Mouse (Mus musculus) limb, embryonic 15.5 days (tissue): ENCODE measurements around the gene Tdrd7. TPM values are rescaled to one million over a fixed set of nuclear protein-coding genes. Genes with fewer than 3 reads are reported as not detected.

ENCODE experiments used
- ATAC-seq: fragments of 200-750 bp; cut with Nextera tagmentation; 2 replicates; pipeline ENCODE4 v1.8.0; 2017; ENCODE audit warnings: low read depth, moderate TSS enrichment; ENCODE audit not compliant: insufficient number of reproducible peaks, low FRiP score, low TSS enrichment
- H3K27ac ChIP-seq: fragments of 300-500 bp; sonication (generic); 2 replicates; pipeline ENCODE4 v1.5.1; 2015; ENCODE audit warnings: moderate library complexity, mild to moderate bottlenecking, inconsistent platforms
- H3K27me3 ChIP-seq: fragments of 300-500 bp; sonication (generic); 2 replicates; pipeline ENCODE4 v1.6.1; 2015; ENCODE audit warnings: inconsistent platforms
- H3K36me3 ChIP-seq: fragments of 300-500 bp; sonication (generic); 2 replicates; pipeline ENCODE4 v1.6.1; 2015; ENCODE audit warnings: inconsistent platforms
- H3K4me1 ChIP-seq: fragments of 300-500 bp; sonication (generic); 2 replicates; pipeline ENCODE4 v1.6.1; 2015; ENCODE audit warnings: inconsistent platforms
- H3K4me2 ChIP-seq: fragments of 300-500 bp; sonication (generic); 2 replicates; pipeline ENCODE4 v1.6.1; 2015; ENCODE audit warnings: mild to moderate bottlenecking, inconsistent platforms
- H3K4me3 ChIP-seq: fragments of 300-500 bp; sonication (generic); 2 replicates; pipeline ENCODE4 v1.5.1; 2015; ENCODE audit warnings: mild to moderate bottlenecking, inconsistent platforms
- H3K9ac ChIP-seq: fragments of 300-500 bp; sonication (generic); 2 replicates; pipeline ENCODE4 v1.6.1; 2015; ENCODE audit warnings: inconsistent platforms
- H3K9me3 ChIP-seq: fragments of 300-500 bp; sonication (generic); 2 replicates; pipeline ENCODE4 v1.6.1; 2016; ENCODE audit warnings: inconsistent platforms
- WGBS: fragments of 180-500 bp; shearing (Covaris S2); methylation state at CpG from one replicate; pipeline ENCODE4 v1.1.7; 2015; 5-methylcytosine and 5-hydroxymethylcytosine counted together
- polyA plus RNA-seq: library from polyadenylated mRNA; unstranded; fragments of >200 nt; fragmentation: Nextera tagmentation; extraction: Ambion mirVana; gene quantifications from 2 replicates; pipeline ENCODE4 v1.2.1, GENCODE M21; 2015

The Tdrd7 gene
- polyA plus RNA-seq, 1 experiment from 2014 or later, result 13.2 TPM

DNA sequence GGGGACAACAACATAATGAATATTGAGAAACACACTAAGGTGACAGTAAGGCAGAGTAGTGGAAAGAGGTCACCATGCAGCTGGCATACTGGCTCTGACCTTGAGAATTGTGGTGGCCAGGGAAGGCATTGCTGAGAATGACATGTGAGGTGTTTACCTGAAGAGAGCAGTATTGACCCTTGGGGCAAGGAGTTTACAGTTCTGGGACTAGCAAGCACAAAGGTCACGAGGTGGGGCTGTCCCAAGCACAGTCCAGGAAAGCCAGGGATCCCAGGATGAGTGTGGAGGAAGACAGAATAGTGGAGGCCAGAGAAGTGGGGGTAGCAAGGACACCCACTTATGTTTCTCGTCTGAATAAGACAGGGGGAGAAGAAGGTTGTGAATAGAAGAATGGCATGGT lies 14.8 kb downstream of the Tdrd7 start:
- Histone ChIP-seq H3K4me3 (no peak overlapping the region), H3K9me3 (no peaks in the 10 kb centered on the region), H3K36me3 (no peaks in the 10 kb centered on the region), H3K4me2 (no peak overlapping the region), H3K9ac (no peak overlapping the region), H3K4me1 (no peaks in the 10 kb centered on the region), H3K27me3 (peaks cover 4% of the 10 kb centered on the region; the same call in 1 of the 2 replicates), H3K27ac (no peak overlapping the region)
- ATAC-seq, result no peak
- 47% methylated on average over 2 of the region's 2 CpGs for WGBS

DNA sequence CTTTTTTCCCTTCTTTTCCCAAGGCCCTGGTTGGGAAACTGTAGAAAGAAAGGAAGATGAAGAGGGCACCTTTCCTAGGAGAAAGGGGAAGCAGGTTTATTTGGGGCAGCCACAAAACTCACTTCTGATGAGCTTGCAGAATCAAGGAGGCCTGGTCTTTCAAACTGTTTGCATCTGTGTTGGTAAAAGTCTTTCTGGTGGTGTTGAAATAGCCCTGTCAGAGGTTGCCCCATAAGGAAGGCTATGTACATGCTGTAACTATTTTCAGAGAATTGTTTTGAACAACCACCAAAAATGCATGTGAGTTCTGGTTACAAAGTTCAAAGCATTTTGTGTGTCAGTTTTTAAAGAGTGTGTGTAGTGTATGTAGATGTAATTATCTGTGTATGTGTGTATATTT lies 15.9 kb downstream of the Tdrd7 start:
- H3K4me1 ChIP-seq, result no peaks in the 10 kb centered on the region
- no peaks in the 10 kb centered on the region for H3K9me3 ChIP-seq
- H3K4me2 ChIP-seq, result no peak overlapping the region
- no peak overlapping the region for H3K4me3 ChIP-seq
- ATAC-seq, result no peak
- H3K27ac ChIP-seq, result no peak overlapping the region
- peaks cover 4% of the 10 kb centered on the region; the same call in 1 of the 2 replicates for H3K27me3 ChIP-seq
- no peaks in the 10 kb centered on the region for H3K36me3 ChIP-seq
- H3K9ac ChIP-seq, result no peak overlapping the region

DNA sequence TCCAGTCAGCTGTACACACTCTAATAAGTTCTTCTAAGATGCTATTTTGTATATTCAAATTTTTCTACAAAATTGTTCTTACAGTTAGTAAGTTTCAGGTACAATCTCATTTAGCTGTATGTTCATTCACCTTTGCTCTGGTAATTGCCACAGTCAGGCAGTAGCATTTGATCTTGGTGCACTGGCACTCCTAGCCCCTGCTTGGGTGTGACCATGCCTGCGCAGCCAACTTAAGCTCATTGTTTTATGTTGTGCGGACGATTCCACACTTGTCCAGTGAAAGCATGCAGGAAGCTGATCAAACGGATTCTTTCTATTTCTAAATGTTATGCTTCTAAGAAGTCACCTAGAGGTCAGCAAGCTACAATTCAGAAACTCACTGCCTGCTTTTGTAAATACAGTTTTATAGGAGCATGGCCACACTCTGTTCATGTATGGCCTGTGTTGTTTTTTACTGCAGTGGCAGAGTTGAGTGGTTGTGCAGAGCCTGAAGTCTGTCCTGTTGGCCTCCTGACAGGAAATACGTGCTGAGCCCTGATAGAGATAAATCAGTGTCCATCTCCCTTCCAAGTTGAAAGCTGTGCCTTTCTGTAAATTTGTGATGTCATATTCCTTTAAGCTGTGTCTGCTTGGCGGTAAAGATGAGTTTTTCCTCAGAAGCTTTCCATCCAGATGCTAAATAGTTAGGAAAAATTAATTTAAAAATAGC lies 25.4 kb downstream of the Tdrd7 start:
- no peaks in the 10 kb centered on the region for H3K27me3 ChIP-seq
- no peak overlapping the region for H3K27ac ChIP-seq
- no peak overlapping the region for H3K4me2 ChIP-seq
- 0 out of 2 replicates have a peak, but pooled peaks cover 2% of the 10 kb centered on the region for H3K36me3 ChIP-seq
- no peaks in the 10 kb centered on the region for H3K9me3 ChIP-seq
- WGBS, result 51% methylated on average over 6 of the region's 6 CpGs
- ATAC-seq, result no peak
- no peak overlapping the region for H3K9ac ChIP-seq
- H3K4me1 ChIP-seq, result 0 out of 2 replicates have a peak, but pooled peaks cover 4% of the 10 kb centered on the region
- no peak overlapping the region for H3K4me3 ChIP-seq

DNA sequence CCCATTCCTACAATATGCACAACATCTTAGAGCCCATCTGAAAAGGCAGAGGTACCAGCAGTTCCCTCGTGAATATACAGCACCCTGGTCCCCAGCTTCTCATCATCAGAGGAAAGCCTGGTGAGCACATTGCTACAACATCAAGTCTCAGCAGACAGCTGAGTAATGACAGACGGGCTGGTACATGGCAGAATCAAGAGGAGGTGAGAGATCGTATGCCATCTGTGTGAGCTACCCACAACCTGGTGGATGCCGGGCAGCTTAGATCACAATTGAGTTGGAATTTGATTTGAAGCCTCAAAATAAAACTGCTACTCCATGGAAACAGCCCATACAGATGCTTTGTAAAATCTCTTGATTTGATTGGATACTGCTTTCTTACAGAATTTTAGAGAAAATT lies 33.4 kb downstream of the Tdrd7 start:
- no peak overlapping the region for H3K9ac ChIP-seq
- no peak overlapping the region for H3K4me2 ChIP-seq
- no peak overlapping the region for H3K4me3 ChIP-seq
- H3K9me3 ChIP-seq, result no peaks in the 10 kb centered on the region
- WGBS, result 78% methylated on average over 4 of the region's 4 CpGs
- H3K36me3 ChIP-seq, result no peaks in the 10 kb centered on the region
- 0 out of 2 replicates have a peak, but pooled peaks cover 2% of the 10 kb centered on the region for H3K4me1 ChIP-seq
- ATAC-seq, result no peak
- H3K27ac ChIP-seq, result no peak overlapping the region
- no peaks in the 10 kb centered on the region for H3K27me3 ChIP-seq

DNA sequence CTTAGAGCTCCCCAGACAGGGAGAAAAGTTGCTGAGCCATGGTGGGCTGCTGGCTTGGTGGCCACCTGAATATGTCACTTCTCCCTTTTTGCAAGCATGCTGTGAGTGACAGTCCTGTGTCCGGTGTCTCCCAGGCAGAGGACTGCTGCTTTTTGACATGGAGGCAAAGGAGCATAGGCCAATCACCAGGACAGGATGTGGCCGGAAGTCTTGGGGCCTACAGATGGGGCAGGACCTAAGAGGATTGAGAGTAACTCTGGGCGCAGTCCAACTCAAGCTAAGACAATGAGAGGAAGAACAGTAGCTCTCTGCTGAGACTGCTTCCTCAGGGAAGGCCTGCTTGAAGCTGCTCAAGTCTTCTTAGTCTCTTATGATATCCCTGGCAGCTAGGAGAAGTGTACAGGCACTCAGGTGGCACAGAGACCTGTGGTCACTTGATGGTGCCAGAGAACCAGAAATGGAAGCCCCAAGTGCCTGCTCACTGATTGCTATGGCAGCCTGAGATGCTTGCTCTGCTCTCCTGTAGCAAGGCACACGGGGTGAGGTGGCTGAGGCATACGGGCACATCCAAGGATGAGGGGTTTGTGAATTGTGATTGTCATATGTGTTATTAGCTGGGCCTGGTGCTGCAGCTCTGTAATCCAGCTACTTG lies 43.1 kb downstream of the Tdrd7 start:
- Histone ChIP-seq H3K27ac (no peak overlapping the region), H3K4me3 (no peak overlapping the region), H3K36me3 (peaks cover 16% of the 10 kb centered on the region; the same call in 1 of the 2 replicates), H3K4me1 (no peaks in the 10 kb centered on the region), H3K9ac (no peak overlapping the region), H3K9me3 (no peaks in the 10 kb centered on the region), H3K27me3 (no peaks in the 10 kb centered on the region), H3K4me2 (no peak overlapping the region)
- no peak for ATAC-seq
- WGBS, result 81% methylated on average over 5 of the region's 5 CpGs

DNA sequence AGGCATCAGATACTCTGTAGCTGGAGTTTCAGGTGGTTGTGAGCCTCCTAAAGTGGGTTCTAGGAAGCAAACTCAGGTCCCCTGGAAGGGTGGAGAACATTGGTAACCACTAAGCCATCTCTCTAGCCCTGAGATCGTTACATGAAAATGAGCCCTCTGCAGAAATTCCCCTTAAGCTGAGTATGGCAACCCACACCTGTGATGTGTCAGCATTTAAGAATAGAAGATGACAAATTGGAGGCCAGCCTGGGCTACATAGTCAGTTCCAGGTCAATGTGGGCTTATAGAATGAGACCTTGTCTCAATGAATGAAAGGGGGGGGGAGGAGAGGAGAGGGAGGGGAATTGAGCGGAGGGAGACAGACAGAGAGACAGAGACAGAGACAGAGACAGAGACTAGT lies 46.6 kb downstream of the Tdrd7 start:
- Histone ChIP-seq H3K27me3 (no peaks in the 10 kb centered on the region), H3K4me3 (no peak overlapping the region), H3K36me3 (no peaks in the 10 kb centered on the region; the same call in 1 of the 2 replicates), H3K27ac (no peak overlapping the region), H3K9ac (no peak overlapping the region), H3K9me3 (no peaks in the 10 kb centered on the region), H3K4me1 (no peaks in the 10 kb centered on the region), H3K4me2 (no peak overlapping the region)
- 86% methylated on average over 2 of the region's 2 CpGs for WGBS
- ATAC-seq, result no peak

DNA sequence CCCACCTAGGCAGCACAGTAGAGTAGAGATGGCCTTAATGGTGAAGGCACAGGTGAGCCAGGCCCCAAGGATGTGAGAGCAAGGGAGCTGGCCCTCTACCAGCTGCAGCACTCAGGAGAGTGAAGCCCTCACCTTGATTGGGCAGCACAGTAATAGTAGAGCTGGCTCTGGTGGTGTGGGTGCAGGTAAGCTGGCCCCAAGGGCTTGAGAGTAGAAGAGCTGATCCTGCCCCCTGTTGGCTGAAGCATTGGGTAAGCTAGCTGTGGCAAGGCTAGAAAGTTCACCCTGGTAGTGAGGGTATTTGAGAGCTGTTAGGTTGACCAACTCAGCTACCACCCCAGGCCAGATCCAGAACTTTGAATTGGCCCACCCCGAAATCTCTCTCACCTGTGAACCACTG lies 50.5 kb downstream of the Tdrd7 start:
- no peaks in the 10 kb centered on the region for H3K4me1 ChIP-seq
- H3K9ac ChIP-seq, result no peak overlapping the region
- no peaks in the 10 kb centered on the region for H3K9me3 ChIP-seq
- WGBS, result 95% methylated on average over 1 of the region's 1 CpGs
- no peak overlapping the region for H3K27ac ChIP-seq
- no peak overlapping the region for H3K4me3 ChIP-seq
- H3K36me3 ChIP-seq, result peaks cover 6% of the 10 kb centered on the region; the same call in 1 of the 2 replicates
- ATAC-seq, result no peak
- H3K4me2 ChIP-seq, result no peak overlapping the region
- no peaks in the 10 kb centered on the region for H3K27me3 ChIP-seq

DNA sequence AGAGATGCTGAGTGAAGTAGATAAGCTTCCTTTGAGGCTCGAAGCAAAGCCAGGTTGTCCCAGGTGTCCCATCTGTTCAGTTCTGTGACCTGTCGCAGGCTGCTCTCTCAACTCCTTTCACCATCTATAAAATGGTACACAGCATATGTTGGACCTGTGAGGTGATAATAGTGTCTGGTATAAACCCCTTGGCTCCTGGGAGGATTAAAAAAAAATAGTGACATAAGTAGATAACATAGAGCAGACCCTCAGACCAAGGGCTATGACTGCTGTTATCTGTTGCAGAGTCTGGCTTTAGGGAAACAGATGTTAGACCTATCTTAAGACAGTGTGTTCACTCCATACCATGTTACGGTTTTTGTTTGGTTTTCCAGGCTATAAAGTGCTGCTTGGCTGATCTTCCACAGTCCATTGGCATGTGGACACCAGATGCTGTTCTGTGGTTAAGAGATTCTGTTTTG lies 57.9 kb downstream of the Tdrd7 start:
- H3K36me3 ChIP-seq, result no peaks in the 10 kb centered on the region
- H3K9me3 ChIP-seq, result no peaks in the 10 kb centered on the region
- no peak overlapping the region for H3K4me3 ChIP-seq
- WGBS, result 29% methylated on average over 3 of the region's 3 CpGs
- H3K4me1 ChIP-seq, result no peaks in the 10 kb centered on the region
- no peaks in the 10 kb centered on the region for H3K27me3 ChIP-seq
- no peak for ATAC-seq
- no peak overlapping the region for H3K4me2 ChIP-seq
- H3K9ac ChIP-seq, result no peak overlapping the region
- H3K27ac ChIP-seq, result no peak overlapping the region

DNA sequence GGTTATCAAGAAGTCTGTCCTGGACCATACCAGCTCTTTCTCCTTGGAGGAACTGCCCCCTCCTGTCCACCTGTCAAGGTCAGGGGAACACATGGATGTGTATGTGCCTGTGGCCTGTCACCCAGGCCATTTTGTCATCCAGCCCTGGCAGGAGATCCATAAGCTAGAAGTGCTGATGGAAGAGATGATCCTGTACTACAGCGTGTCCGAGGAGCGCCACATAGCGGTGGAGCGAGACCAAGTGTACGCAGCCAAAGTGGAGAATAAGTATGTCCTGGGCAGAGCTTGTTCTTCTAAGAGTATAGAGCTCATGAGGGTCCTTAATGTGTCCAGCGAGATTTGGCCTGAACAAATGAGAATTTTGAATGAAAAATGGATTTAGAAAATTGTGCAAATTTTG lies 60.8 kb downstream of the Tdrd7 start:
- Histone ChIP-seq H3K27ac (no peak overlapping the region), H3K36me3 (no peaks in the 10 kb centered on the region), H3K9me3 (no peaks in the 10 kb centered on the region), H3K27me3 (no peaks in the 10 kb centered on the region), H3K4me1 (no peaks in the 10 kb centered on the region), H3K4me3 (no peak overlapping the region), H3K4me2 (no peak overlapping the region), H3K9ac (no peak overlapping the region)
- ATAC-seq, result no peak
- WGBS, result 46% methylated on average over 7 of the region's 7 CpGs

DNA sequence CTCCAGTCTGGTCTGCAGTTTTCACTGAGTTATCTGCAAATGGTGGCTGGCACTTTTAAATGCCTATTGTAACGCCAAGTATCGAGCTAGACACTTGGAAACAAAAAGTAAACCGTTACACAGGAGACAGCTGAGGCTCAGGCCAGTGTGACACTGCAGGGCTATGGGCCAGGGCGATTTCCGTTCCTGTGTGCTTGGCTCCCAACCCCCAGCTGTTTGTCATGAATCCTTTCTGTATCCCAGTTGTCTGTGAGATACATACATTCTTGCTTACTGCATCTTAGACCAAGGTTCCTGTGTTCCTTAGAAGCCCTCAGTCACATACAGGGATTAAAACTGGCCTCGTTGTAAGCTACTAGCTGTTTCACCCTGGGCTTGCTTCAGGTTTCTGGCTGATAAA lies 63.1 kb downstream of the Tdrd7 start:
- H3K36me3 ChIP-seq, result no peaks in the 10 kb centered on the region
- H3K27me3 ChIP-seq, result 0 out of 2 replicates have a peak, but pooled peaks cover 7% of the 10 kb centered on the region
- 57% methylated on average over 6 of the region's 6 CpGs for WGBS
- no peak overlapping the region for H3K9ac ChIP-seq
- no peak overlapping the region for H3K4me2 ChIP-seq
- H3K9me3 ChIP-seq, result no peaks in the 10 kb centered on the region
- ATAC-seq, result no peak
- no peaks in the 10 kb centered on the region for H3K4me1 ChIP-seq
- H3K27ac ChIP-seq, result no peak overlapping the region
- no peak overlapping the region for H3K4me3 ChIP-seq

DNA sequence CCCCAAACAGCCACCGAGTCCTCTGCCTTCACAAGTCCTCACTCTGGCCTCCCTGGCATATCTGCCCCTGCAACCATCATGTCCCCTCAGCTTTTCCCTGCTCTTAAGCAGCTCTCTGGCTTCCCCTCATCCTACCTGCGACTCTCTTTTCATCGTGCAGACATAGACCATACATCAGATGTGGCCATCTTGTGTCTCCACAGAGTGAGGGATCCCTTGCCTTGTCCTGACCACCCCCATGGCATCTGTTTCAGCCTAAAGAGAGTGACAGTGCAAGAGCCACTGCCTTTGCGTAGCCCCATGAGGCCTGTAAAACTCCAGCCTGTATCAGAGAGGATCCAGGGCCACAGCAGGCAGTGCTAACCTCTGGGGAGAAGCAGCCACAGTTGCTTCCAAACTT lies 63.6 kb downstream of the Tdrd7 start:
- no peak for ATAC-seq
- no peak overlapping the region for H3K27ac ChIP-seq
- no peak overlapping the region for H3K9ac ChIP-seq
- no peaks in the 10 kb centered on the region for H3K4me1 ChIP-seq
- no peaks in the 10 kb centered on the region for H3K9me3 ChIP-seq
- H3K4me3 ChIP-seq, result no peak overlapping the region
- 76% methylated on average over 4 of the region's 4 CpGs for WGBS
- H3K4me2 ChIP-seq, result no peak overlapping the region
- H3K36me3 ChIP-seq, result no peaks in the 10 kb centered on the region
- H3K27me3 ChIP-seq, result 0 out of 2 replicates have a peak, but pooled peaks cover 7% of the 10 kb centered on the region

DNA sequence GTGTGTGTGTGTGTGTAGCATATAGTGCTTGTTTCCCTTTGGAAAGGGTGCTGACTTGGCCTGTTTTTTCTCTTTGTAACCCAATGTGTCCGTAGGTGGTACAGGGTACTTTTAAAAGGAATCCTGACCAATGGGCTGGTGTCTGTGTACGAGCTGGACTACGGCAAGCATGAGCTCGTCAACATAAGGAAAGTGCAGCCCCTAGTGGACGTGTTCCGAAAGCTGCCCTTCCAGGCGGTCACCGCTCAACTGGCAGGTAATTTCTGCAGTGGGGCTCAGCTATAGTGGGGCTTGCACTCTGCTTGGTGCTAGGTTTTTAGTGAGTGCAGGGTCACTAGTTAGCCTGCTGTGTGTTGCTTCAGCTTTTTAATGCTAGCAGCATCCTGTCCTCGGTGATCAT lies 64.4 kb downstream of the Tdrd7 start:
- Histone ChIP-seq H3K9ac (no peak overlapping the region), H3K36me3 (no peaks in the 10 kb centered on the region), H3K4me2 (no peak overlapping the region), H3K4me3 (no peak overlapping the region), H3K9me3 (no peaks in the 10 kb centered on the region), H3K27me3 (0 out of 2 replicates have a peak, but pooled peaks cover 7% of the 10 kb centered on the region), H3K4me1 (no peaks in the 10 kb centered on the region), H3K27ac (no peak overlapping the region)
- ATAC-seq, result no peak
- 38% methylated on average over 9 of the region's 9 CpGs for whole genome bisulfite sequencing
